Mouse (Mus musculus): ENCODE results near the gene Grm7. TPM values are rescaled to one million over a fixed set of nuclear protein-coding genes. Genes with fewer than 3 reads are reported as not detected.

Gene Grm7
- total and polyA plus RNA-seq, 2 experiments from 2014 or later: 28.5 to 51.9 TPM

DNA sequence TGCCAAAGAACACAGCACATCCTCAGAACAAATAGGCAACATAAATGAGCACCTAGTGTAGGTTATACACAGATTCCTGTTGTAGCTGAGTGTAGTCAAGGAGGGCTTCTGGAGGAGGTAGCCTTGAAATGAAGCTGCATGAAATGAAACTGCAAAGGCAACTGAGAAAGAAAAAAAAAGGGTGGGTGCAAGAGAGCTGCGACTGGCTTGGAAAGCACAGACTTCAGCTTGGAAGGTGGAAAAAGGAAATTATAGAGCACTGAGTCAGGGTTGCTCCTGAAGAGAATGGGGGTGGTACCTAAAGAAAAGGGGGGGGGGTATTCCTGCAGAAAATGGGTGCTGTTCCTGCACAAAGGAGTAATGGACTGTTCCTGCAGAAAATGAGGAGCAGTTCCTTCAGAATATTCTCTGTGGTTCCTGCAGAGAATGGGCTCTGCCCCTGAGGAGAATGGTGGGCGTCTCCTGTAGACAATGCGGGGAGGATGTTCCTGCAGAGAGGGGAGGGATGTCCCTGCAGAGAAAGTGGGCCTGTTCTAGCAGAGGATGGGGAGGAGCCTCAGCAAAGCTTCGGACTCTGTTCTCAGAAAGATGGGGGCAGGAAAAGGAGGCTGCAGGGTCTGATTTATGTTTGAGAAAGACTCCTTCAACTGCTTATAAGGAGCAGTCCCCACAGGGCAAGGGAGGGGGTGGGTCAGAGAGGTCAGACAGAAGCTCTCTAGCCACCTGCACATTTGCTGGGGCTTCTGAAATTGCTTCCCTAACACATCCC lies 726.4 kb downstream of the Grm7 start:
- Histone ChIP-seq H3K36me3 (ENCODE audit: insufficient read depth, low read length) (no peaks in the 10 kb centered on the region), H3K4me1 (ENCODE audit: insufficient read depth, low read length) (0 out of 2 replicates have a peak, but pooled peaks cover 3% of the 10 kb centered on the region), H3K4me3 (ENCODE audit: low read depth, low read length) (no peak overlapping the region), H3K9me3 (ENCODE audit: low read length) (no peaks in the 10 kb centered on the region), H3K27me3 (ENCODE audit: insufficient read depth, low read length) (no peaks in the 10 kb centered on the region), H3K4me2 (ENCODE audit: low read depth, low read length, poor library complexity, severe bottlenecking) (no peak overlapping the region), H3K9ac (replicated peaks; ENCODE audit: low read length, poor library complexity, severe bottlenecking) (no peak overlapping the region), H3K27ac (ENCODE audit: low read depth, low read length) (no peak overlapping the region)
- no peak for TF ChIP-seq CTCF (IDR thresholded peaks at IDR 0.05)
- 24% methylated on average over 4 of the region's 4 CpGs for WGBS
- DNase-seq (ENCODE audit: low spot score): no peak
- no peak for ATAC-seq (ENCODE audit: low FRiP score)

DNA sequence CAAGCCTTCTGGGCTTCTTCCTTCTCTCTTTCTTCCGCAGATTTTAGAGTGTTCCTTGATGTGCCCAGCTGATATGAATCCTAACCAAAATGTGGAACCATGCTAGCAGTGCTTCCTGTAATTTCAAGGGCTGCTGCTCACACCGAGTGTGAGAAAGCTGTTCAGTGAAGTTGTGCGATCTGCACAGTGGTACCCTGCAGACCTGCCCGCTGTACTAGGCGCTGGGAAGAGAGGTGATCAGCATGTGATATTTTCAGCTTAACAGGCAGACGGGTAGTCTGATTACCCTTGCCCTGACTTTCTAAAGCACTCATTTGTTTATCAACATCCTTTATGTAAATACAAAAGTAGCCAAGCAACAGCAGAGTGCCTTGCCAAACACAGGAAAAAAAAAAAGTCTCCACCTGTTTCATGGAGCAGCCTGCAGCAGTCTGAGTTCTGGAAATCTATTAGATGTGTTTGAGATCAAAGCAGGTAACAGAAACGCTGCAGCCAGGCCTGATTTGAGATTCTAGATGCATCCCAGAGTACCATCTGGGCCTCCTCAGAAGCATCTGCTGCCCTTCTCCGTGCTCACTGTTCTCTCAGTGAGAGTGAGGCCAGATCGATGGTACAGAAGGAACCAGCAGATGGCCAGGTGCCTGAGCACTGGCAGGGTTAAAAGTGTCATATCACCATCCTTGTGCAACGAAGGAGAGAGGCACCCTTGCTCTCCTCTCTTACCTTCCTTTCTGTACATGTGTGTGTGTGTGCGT lies 727.4 kb downstream of the Grm7 start:
- Histone ChIP-seq H3K27me3 (ENCODE audit: insufficient read depth, low read length) (no peaks in the 10 kb centered on the region), H3K9me3 (ENCODE audit: low read length) (no peaks in the 10 kb centered on the region), H3K36me3 (ENCODE audit: insufficient read depth, low read length) (no peaks in the 10 kb centered on the region), H3K9ac (replicated peaks; ENCODE audit: low read length, poor library complexity, severe bottlenecking) (no peak overlapping the region), H3K4me1 (ENCODE audit: insufficient read depth, low read length) (0 out of 2 replicates have a peak, but pooled peaks cover 3% of the 10 kb centered on the region), H3K4me3 (ENCODE audit: low read depth, low read length) (no peak overlapping the region), H3K27ac (ENCODE audit: low read depth, low read length) (0 out of 2 replicates have a peak overlapping the region, but pooled peaks have one; percentile 55), H3K4me2 (ENCODE audit: low read depth, low read length, poor library complexity, severe bottlenecking) (no peak overlapping the region)
- WGBS: 28% methylated on average over 11 of the region's 11 CpGs
- ATAC-seq (ENCODE audit: low FRiP score) (peak; percentile 72; the same call in 1 of the 2 replicates), DNase-seq (ENCODE audit: low spot score) (peak; percentile 83)
- TF ChIP-seq CTCF (IDR thresholded peaks at IDR 0.05): no peak

DNA sequence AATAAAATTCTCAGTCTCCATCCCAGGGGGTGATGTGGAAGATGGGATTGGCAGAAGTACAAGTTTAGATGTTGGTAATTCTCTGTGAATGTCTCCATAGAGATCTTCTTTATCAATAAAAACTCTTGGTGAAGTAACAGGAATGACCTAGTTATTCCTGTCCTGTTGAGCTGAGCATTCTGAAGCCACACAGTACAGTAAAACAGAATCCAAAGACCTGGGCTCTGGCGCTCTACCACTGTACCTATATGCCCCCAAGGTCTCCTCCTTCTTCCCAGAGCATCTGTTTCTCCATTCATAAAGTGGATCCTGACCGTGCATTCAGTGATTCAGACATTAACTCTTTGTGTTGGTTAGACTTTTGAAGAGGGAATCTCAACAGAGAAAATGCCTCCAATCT lies 735.3 kb downstream of the Grm7 start:
- 66% methylated on average over 2 of the region's 2 CpGs for WGBS
- no peak overlapping the region for H3K4me2 ChIP-seq (ENCODE audit: low read depth, low read length, poor library complexity, severe bottlenecking)
- ATAC-seq (ENCODE audit: low FRiP score) (no peak), DNase-seq (ENCODE audit: low spot score) (peak; percentile 26)
- no peak for TF ChIP-seq CTCF (IDR thresholded peaks at IDR 0.05)
- H3K9me3 ChIP-seq (ENCODE audit: low read length): no peaks in the 10 kb centered on the region
- H3K9ac ChIP-seq (replicated peaks; ENCODE audit: low read length, poor library complexity, severe bottlenecking): no peak overlapping the region
- H3K4me3 ChIP-seq (ENCODE audit: low read depth, low read length): no peak overlapping the region
- no peak overlapping the region for H3K27ac ChIP-seq (ENCODE audit: low read depth, low read length)
- no peaks in the 10 kb centered on the region for H3K27me3 ChIP-seq (ENCODE audit: insufficient read depth, low read length)
- H3K4me1 ChIP-seq (ENCODE audit: insufficient read depth, low read length): no peaks in the 10 kb centered on the region
- no peaks in the 10 kb centered on the region for H3K36me3 ChIP-seq (ENCODE audit: insufficient read depth, low read length)

DNA sequence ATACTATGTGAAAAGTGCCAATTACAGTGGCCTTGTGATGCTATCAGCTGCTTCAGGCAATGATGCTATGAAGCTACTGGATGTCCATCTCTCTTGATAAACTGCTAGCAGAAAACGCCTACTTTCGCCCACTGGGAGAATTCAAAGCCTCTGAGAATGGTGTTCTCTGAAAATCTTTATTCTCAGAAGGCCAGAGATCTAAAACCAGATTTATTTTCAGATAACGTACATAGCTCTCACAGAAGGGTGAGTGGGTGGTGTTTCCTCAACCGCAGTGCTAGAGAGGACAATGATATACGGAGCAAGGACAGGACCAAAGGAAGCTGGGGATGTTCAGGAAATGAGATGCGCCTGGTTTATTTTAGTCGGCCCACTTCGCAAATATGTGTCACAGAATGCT lies 763.4 kb downstream of the Grm7 start:
- Histone ChIP-seq H3K4me3 (ENCODE audit: low read depth, low read length) (no peak overlapping the region), H3K4me1 (ENCODE audit: insufficient read depth, low read length) (no peaks in the 10 kb centered on the region), H3K4me2 (ENCODE audit: low read depth, low read length, poor library complexity, severe bottlenecking) (no peak overlapping the region), H3K27ac (ENCODE audit: low read depth, low read length) (no peak overlapping the region), H3K27me3 (ENCODE audit: insufficient read depth, low read length) (no peaks in the 10 kb centered on the region), H3K9me3 (ENCODE audit: low read length) (no peaks in the 10 kb centered on the region), H3K36me3 (ENCODE audit: insufficient read depth, low read length) (no peaks in the 10 kb centered on the region), H3K9ac (replicated peaks; ENCODE audit: low read length, poor library complexity, severe bottlenecking) (no peak overlapping the region)
- WGBS: 86% methylated on average over 8 of the region's 8 CpGs
- TF ChIP-seq CTCF (IDR thresholded peaks at IDR 0.05): no peak
- DNase-seq (ENCODE audit: low spot score): no peak
- ATAC-seq (ENCODE audit: low FRiP score): no peak

DNA sequence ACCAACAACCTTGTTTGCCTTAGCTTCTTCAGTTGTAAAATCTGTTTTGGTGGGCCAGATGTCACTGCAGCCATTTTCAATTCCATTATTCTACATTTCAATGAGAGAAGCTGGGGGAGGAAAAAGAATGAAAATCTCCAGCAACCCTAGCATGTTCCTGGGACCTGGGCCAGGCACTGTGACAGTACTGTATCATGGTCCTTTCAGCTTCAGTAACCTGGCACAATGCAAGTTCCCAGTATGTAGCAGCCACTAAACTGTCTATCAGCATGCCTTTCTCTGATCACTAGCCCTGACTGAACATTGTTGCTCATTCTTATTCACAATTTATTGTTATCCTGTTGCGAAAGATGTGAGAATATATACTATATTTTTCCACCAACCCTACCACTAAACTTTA lies 779.4 kb downstream of the Grm7 start:
- Histone ChIP-seq H3K4me3 (ENCODE audit: low read depth, low read length) (no peak overlapping the region), H3K27me3 (ENCODE audit: insufficient read depth, low read length) (no peaks in the 10 kb centered on the region), H3K9me3 (ENCODE audit: low read length) (no peaks in the 10 kb centered on the region), H3K36me3 (ENCODE audit: insufficient read depth, low read length) (no peaks in the 10 kb centered on the region), H3K9ac (replicated peaks; ENCODE audit: low read length, poor library complexity, severe bottlenecking) (no peak overlapping the region), H3K4me2 (ENCODE audit: low read depth, low read length, poor library complexity, severe bottlenecking) (no peak overlapping the region), H3K27ac (ENCODE audit: low read depth, low read length) (no peak overlapping the region), H3K4me1 (ENCODE audit: insufficient read depth, low read length) (no peaks in the 10 kb centered on the region)
- DNase-seq (ENCODE audit: low spot score): peak; percentile 66
- no peak for ATAC-seq (ENCODE audit: low FRiP score)
- 77% methylated on average over 1 of the region's 1 CpGs for WGBS
- TF ChIP-seq CTCF (IDR thresholded peaks at IDR 0.05): no peak

DNA sequence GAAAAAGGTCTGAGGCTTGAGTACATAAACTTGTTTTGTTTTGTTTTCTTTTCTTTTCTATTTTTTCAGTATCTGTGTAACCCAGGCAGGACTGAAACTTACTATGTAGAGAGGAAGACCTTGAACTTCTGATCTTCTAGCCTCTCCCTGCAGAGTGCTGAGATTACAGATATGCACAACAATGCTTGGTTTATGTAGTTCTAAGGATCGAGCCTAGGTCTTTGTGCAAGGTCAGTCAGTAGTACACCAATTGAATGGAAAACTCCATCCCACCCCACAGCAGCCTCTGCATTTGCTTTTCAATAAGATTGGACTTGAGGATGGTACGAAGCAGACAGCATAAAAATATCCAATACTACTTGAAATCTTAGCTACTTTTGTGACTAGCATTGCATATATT lies 800.8 kb downstream of the Grm7 start:
- Histone ChIP-seq H3K27ac (ENCODE audit: low read depth, low read length) (no peak overlapping the region), H3K27me3 (ENCODE audit: insufficient read depth, low read length) (no peaks in the 10 kb centered on the region), H3K4me1 (ENCODE audit: insufficient read depth, low read length) (no peaks in the 10 kb centered on the region), H3K36me3 (ENCODE audit: insufficient read depth, low read length) (no peaks in the 10 kb centered on the region), H3K4me2 (ENCODE audit: low read depth, low read length, poor library complexity, severe bottlenecking) (no peak overlapping the region), H3K9me3 (ENCODE audit: low read length) (no peaks in the 10 kb centered on the region), H3K4me3 (ENCODE audit: low read depth, low read length) (no peak overlapping the region), H3K9ac (replicated peaks; ENCODE audit: low read length, poor library complexity, severe bottlenecking) (no peak overlapping the region)
- no peak for ATAC-seq (ENCODE audit: low FRiP score)
- no peak for TF ChIP-seq CTCF (IDR thresholded peaks at IDR 0.05)
- 83% methylated on average over 2 of the region's 2 CpGs for WGBS
- no peak for DNase-seq (ENCODE audit: low spot score)
